Mouse (Mus musculus) spleen, adult 2 months (tissue): ENCODE measurements around the gene Sh3pxd2b. TPM values are rescaled to one million over a fixed set of nuclear protein-coding genes. Genes with fewer than 3 reads are reported as not detected.

Source experiments
- DNase-seq, 2 experiments: peaks; one replicate each; pipeline versions ENCODE4 v3.0.0 to v3.0.0-alpha.2; 2012 to 2021; ENCODE audit warnings: low spot score in 2 of 2, low read depth in 1 of 2
- H3K27ac ChIP-seq: fragments of 200-500 bp; 2 replicates; pipeline ENCODE4 v1.5.1; 2012; ENCODE audit warnings: low read length, inconsistent platforms; ENCODE audit not compliant: insufficient read depth
- H3K27me3 ChIP-seq: fragments of 200-500 bp; 2 replicates; pipeline ENCODE4 v1.6.1; 2012; ENCODE audit warnings: mild to moderate bottlenecking, moderate library complexity, low read length, inconsistent platforms; ENCODE audit not compliant: control insufficient read depth, insufficient read depth
- H3K36me3 ChIP-seq: fragments of 200-500 bp; 2 replicates; pipeline ENCODE4 v1.6.1; 2012; ENCODE audit warnings: mild to moderate bottlenecking, low read length, inconsistent platforms; ENCODE audit not compliant: control insufficient read depth, insufficient read depth
- H3K4me1 ChIP-seq: fragments of 200-500 bp; 2 replicates; pipeline ENCODE4 v1.6.1; 2011; ENCODE audit warnings: inconsistent platforms; ENCODE audit not compliant: control insufficient read depth, insufficient read depth, insufficient read length
- H3K4me3 ChIP-seq: fragments of 200-500 bp; 2 replicates; pipeline ENCODE4 v1.5.1; 2011; ENCODE audit warnings: mild to moderate bottlenecking, inconsistent platforms; ENCODE audit not compliant: insufficient read depth, insufficient read length; ENCODE audit errors: extremely low read depth
- CTCF ChIP-seq: fragments of 200-500 bp; IDR thresholded peaks from 2 replicates; pipeline ENCODE4 v1.5.1; 2011; ENCODE audit warnings: mild to moderate bottlenecking, inconsistent platforms; ENCODE audit not compliant: insufficient read depth, insufficient read length, insufficient replicate concordance; ENCODE audit errors: extremely low read depth
- POLR2A ChIP-seq: fragments of 200-500 bp; IDR thresholded peaks from 2 replicates; pipeline ENCODE4 v1.6.1; 2011; ENCODE audit warnings: low read depth, low read length, inconsistent platforms
- WGBS: fragments of 180-500 bp; shearing (Covaris S2); methylation state at CpG from one replicate; pipeline ENCODE4 v1.1.7; 2018; 5-methylcytosine and 5-hydroxymethylcytosine counted together
- polyA plus RNA-seq: library from polyadenylated mRNA; depleted of rRNA; stranded (reverse); fragments of >200 nt; gene quantifications from 2 replicates; pipeline ENCODE4 v1.2.3, GENCODE M21; 2012

The Sh3pxd2b gene
- polyA plus RNA-seq, 1 experiment: 2.8 TPM

GRCm38 (mm10) chr11:32402712-32403111 is 55.1 kb downstream of the Sh3pxd2b start:
- H3K27ac ChIP-seq: no peak overlapping the region
- H3K36me3 ChIP-seq: no peaks in the 10 kb centered on the region
- DNase-seq: no peak
- no peaks in the 10 kb centered on the region for H3K4me1 ChIP-seq
- 55% methylated on average over 7 of the region's 7 CpGs for WGBS
- H3K27me3 ChIP-seq: no peaks in the 10 kb centered on the region
- H3K4me3 ChIP-seq: no peak overlapping the region
- no peak for TF ChIP-seq CTCF
- no peak for TF ChIP-seq POLR2A

- H3K27me3 ChIP-seq: no peaks in the 10 kb centered on the region
- 86% methylated on average over 3 of the region's 3 CpGs for WGBS
- H3K4me3 ChIP-seq: no peak overlapping the region
- DNase-seq: no peak
- no peak overlapping the region for H3K27ac ChIP-seq
- no peaks in the 10 kb centered on the region for H3K4me1 ChIP-seq
- no peaks in the 10 kb centered on the region for H3K36me3 ChIP-seq
- no peak for TF ChIP-seq POLR2A
- TF ChIP-seq CTCF: no peak
These were observed 57.1 kb downstream of the Sh3pxd2b start for GRCm38 (mm10) chr11:32404708-32405107.

- TF ChIP-seq POLR2A (no peak), CTCF (no peak)
- Histone ChIP-seq H3K36me3 (no peaks in the 10 kb centered on the region), H3K27me3 (no peaks in the 10 kb centered on the region), H3K27ac (no peak overlapping the region), H3K4me3 (no peak overlapping the region), H3K4me1 (no peaks in the 10 kb centered on the region)
- DNase-seq: no peak
- WGBS: 32% methylated on average over 3 of the region's 3 CpGs
These were observed 60.2 kb downstream of the Sh3pxd2b start for GRCm38 (mm10) chr11:32407863-32408262.

GRCm38 (mm10) chr11:32409052-32409451 is 61.4 kb downstream of the Sh3pxd2b start:
- no peak for DNase-seq
- Histone ChIP-seq H3K36me3 (no peaks in the 10 kb centered on the region), H3K27me3 (no peaks in the 10 kb centered on the region), H3K27ac (no peak overlapping the region), H3K4me3 (no peak overlapping the region), H3K4me1 (no peaks in the 10 kb centered on the region)
- TF ChIP-seq CTCF (no peak), POLR2A (no peak)

GRCm38 (mm10) chr11:32409823-32410562 is 62.4 kb downstream of the Sh3pxd2b start:
- Histone ChIP-seq H3K27ac (no peak overlapping the region), H3K36me3 (no peaks in the 10 kb centered on the region), H3K4me1 (no peaks in the 10 kb centered on the region), H3K4me3 (no peak overlapping the region), H3K27me3 (no peaks in the 10 kb centered on the region)
- WGBS: 89% methylated on average over 11 of the region's 11 CpGs
- no peak for DNase-seq
- TF ChIP-seq CTCF (no peak), POLR2A (no peak)

GRCm38 (mm10) chr11:32420001-32420400 is 72.4 kb downstream of the Sh3pxd2b start:
- Histone ChIP-seq H3K4me1 (no peaks in the 10 kb centered on the region), H3K36me3 (no peaks in the 10 kb centered on the region), H3K27me3 (no peaks in the 10 kb centered on the region), H3K27ac (no peak overlapping the region), H3K4me3 (no peak overlapping the region)
- no peak for DNase-seq
- no peak for TF ChIP-seq CTCF
- 83% methylated on average over 5 of the region's 5 CpGs for WGBS

GRCm38 (mm10) chr11:32423311-32423710 is 75.7 kb downstream of the Sh3pxd2b start:
- WGBS: 90% methylated on average over 12 of the region's 12 CpGs
- no peak overlapping the region for H3K27ac ChIP-seq

GRCm38 (mm10) chr11:32424600-32424999 is 77.0 kb downstream of the Sh3pxd2b start:
- TF ChIP-seq CTCF (no peak), POLR2A (no peak)
- H3K36me3 ChIP-seq: no peaks in the 10 kb centered on the region
- no peaks in the 10 kb centered on the region for H3K4me1 ChIP-seq
- no peak overlapping the region for H3K4me3 ChIP-seq
- no peak for DNase-seq
- WGBS: 83% methylated on average over 4 of the region's 4 CpGs
- H3K27ac ChIP-seq: no peak overlapping the region
- no peaks in the 10 kb centered on the region for H3K27me3 ChIP-seq

More at GRCm38 (mm10) chr11:32423311-32423710, 75.7 kb downstream of the Sh3pxd2b start:
- no peak for TF ChIP-seq CTCF
- no peak for TF ChIP-seq POLR2A
- Histone ChIP-seq H3K27me3 (no peaks in the 10 kb centered on the region), H3K4me1 (no peaks in the 10 kb centered on the region), H3K4me3 (no peak overlapping the region), H3K36me3 (no peaks in the 10 kb centered on the region)
- DNase-seq: no peak
